Mouse (Mus musculus) midbrain, embryonic 13.5 days (tissue): ENCODE data around the gene Rasgef1b. TPM values are rescaled to one million over a fixed set of nuclear protein-coding genes. Genes with fewer than 3 reads are reported as not detected.
"Not testable (repeated sequence)": the region's sequence is repeated elsewhere in the genome, so short reads cannot be mapped to it uniquely, and the experiment has no call there.

ENCODE experiments used
- ATAC-seq: fragments of 200-750 bp; cut with Nextera tagmentation; 2 replicates; pipeline ENCODE4 v1.8.0; 2017; ENCODE audit warnings: mild to moderate bottlenecking, moderate TSS enrichment, moderate library complexity
- H3K27ac ChIP-seq: fragments of 300-500 bp; sonication (generic); 2 replicates; pipeline ENCODE4 v1.5.1; 2015; ENCODE audit warnings: inconsistent platforms, mild to moderate bottlenecking, moderate library complexity
- H3K27me3 ChIP-seq: fragments of 300-500 bp; sonication (generic); 2 replicates; pipeline ENCODE4 v1.6.1; 2015; ENCODE audit warnings: mild to moderate bottlenecking, inconsistent platforms
- H3K36me3 ChIP-seq: fragments of 300-500 bp; sonication (generic); 2 replicates; pipeline ENCODE4 v1.6.1; 2015; ENCODE audit warnings: mild to moderate bottlenecking, inconsistent platforms
- H3K4me1 ChIP-seq: fragments of 300-500 bp; sonication (generic); replicated peaks from 2 replicates; pipeline ENCODE4 v1.6.1; 2015; ENCODE audit warnings: inconsistent platforms
- H3K4me2 ChIP-seq: fragments of 300-500 bp; sonication (generic); replicated peaks from 2 replicates; pipeline ENCODE4 v1.6.1; 2015; ENCODE audit warnings: moderate library complexity, mild to moderate bottlenecking, inconsistent platforms
- H3K4me3 ChIP-seq: fragments of 300-500 bp; sonication (generic); replicated peaks from 2 replicates; pipeline ENCODE4 v1.5.1; 2015; ENCODE audit warnings: mild to moderate bottlenecking, inconsistent platforms
- H3K9ac ChIP-seq: fragments of 300-500 bp; sonication (generic); replicated peaks from 2 replicates; pipeline ENCODE4 v1.6.1; 2015; ENCODE audit warnings: mild to moderate bottlenecking, inconsistent platforms
- H3K9me3 ChIP-seq: fragments of 300-500 bp; sonication (generic); 2 replicates; pipeline ENCODE4 v1.6.1; 2016; ENCODE audit warnings: mild to moderate bottlenecking, inconsistent platforms
- whole genome bisulfite sequencing: fragments of 180-500 bp; shearing (Covaris S2); methylation state at CpG from one replicate; pipeline ENCODE4 v1.1.7; 2015; 5-methylcytosine and 5-hydroxymethylcytosine counted together
- polyA plus RNA-seq: library from polyadenylated mRNA; unstranded; fragments of >200 nt; fragmentation: Nextera tagmentation; extraction: Ambion mirVana; gene quantifications from 2 replicates; pipeline ENCODE4 v1.2.1, GENCODE M21; 2015

Rasgef1b gene
- polyA plus RNA-seq, 1 experiment from 2014 or later: 69.2 TPM

GRCm38 (mm10) chr5:99223869-99224498 lies 504.9 kb downstream of the Rasgef1b start:
- Histone ChIP-seq H3K4me3 (no peak overlapping the region), H3K9ac (no peak overlapping the region), H3K27me3 (no peaks in the 10 kb centered on the region), H3K27ac (no peak overlapping the region), H3K9me3 (no peaks in the 10 kb centered on the region), H3K4me2 (no peak overlapping the region), H3K36me3 (peaks cover 73% of the 10 kb centered on the region), H3K4me1 (no peaks in the 10 kb centered on the region; the same call in 1 of the 2 replicates)
- 67% methylated on average over 15 of the region's 15 CpGs for WGBS
- no peak for ATAC-seq

- 54% methylated on average over 5 of the region's 5 CpGs for WGBS
- H3K27ac ChIP-seq: no peak overlapping the region
- no peak overlapping the region for H3K4me3 ChIP-seq
- peaks cover 67% of the 10 kb centered on the region for H3K36me3 ChIP-seq
- no peak for ATAC-seq
- no peaks in the 10 kb centered on the region for H3K27me3 ChIP-seq
- H3K4me1 ChIP-seq: 0 out of 2 replicates have a peak, but pooled peaks cover 6% of the 10 kb centered on the region
- H3K9me3 ChIP-seq: no peaks in the 10 kb centered on the region
- no peak overlapping the region for H3K4me2 ChIP-seq
- no peak overlapping the region for H3K9ac ChIP-seq
Observed at GRCm38 (mm10) chr5:99218385-99218784, 510.5 kb downstream of the Rasgef1b start.

DNA sequence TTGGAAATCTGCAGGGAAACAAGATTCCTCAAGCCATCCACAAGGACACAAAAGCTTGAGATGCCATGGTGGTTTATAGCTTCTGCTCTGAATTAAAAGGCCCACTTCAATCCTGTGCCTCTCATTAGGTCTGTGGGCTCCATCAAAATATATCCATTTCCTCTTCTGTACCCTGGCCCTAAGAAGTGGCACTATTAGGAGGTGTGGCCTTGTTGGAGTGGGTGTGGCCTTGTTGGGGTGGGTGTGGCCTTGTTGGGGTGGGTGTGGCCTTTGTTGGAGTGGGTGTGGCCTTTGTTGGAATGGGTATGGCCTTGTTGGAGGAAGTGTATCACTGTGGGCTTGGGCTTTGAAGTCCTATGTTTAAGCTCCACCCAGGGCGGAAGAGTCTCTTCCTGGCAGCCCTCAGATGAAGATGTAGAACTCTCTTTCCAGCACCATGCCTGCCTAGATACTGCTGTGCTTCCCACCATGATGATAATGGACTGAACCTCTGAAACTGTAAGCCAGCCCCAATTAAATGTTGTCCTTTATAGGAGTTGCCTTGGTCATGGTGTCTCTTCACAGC lies 512.2 kb downstream of the Rasgef1b start:
- 0 out of 2 replicates have a peak, but pooled peaks have one; percentile 45 for ATAC-seq
- not testable (repeated sequence) for H3K9me3 ChIP-seq, H3K4me3 ChIP-seq, H3K9ac ChIP-seq, H3K4me1 ChIP-seq, H3K27me3 ChIP-seq, H3K27ac ChIP-seq, H3K4me2 ChIP-seq
- H3K36me3 ChIP-seq: peaks cover 52% of the 10 kb centered on the region
- WGBS: 100% methylated on average over 1 of the region's 1 CpGs

DNA sequence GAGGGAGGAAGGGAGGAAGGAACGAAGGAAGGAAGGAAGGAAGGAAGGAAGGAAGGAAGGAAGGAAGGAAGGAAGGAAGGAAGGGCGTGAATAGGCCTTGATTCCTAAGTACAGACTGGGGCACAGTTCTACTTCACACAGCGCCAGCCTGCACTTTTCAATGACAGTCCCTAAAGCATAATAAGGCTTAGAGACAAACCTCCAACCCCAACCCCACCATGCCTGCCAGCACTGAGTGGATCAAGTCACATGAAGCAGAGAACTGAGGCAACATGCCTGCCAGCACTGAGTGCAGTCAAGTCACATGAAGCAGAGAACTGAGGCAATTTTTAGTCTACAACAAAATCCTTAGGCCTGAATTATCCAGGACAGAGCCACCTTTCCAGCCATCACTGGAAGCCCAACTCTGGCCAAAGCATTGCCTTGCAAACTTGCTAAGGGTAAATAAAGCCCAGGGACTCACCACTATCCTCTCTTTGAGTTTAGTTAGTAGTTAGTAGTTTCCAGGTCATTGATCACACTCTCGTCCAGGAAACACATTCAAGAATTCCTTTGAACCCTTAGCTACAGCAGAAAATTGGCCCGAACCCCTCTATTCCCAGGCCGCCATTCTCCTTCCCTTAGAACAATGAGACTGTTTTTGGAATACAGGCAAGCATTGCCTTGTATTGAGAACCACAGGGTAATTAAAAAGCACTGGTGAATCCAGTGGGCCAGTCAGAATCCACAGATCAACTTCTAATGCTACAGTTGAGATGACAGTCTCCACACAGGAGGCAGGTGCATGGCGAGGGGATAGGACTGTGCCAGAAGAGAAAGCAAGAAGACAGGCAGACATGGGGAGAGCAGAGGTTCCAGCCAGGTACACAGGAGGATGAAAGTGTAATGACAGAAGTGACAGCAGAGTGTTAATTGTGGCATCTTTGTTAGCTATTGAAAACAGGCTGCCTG lies 513.4 kb downstream of the Rasgef1b start:
- Histone ChIP-seq H3K9ac (no peak overlapping the region), H3K27me3 (no peaks in the 10 kb centered on the region), H3K4me2 (no peak overlapping the region), H3K4me3 (no peak overlapping the region), H3K9me3 (no peaks in the 10 kb centered on the region), H3K4me1 (0 out of 2 replicates have a peak, but pooled peaks cover 6% of the 10 kb centered on the region), H3K36me3 (peaks cover 40% of the 10 kb centered on the region), H3K27ac (peak overlapping the region; percentile 33; the same call in 1 of the 2 replicates)
- ATAC-seq: peak; percentile 20; the same call in 1 of the 2 replicates
- 57% methylated on average over 7 of the region's 7 CpGs for WGBS

DNA sequence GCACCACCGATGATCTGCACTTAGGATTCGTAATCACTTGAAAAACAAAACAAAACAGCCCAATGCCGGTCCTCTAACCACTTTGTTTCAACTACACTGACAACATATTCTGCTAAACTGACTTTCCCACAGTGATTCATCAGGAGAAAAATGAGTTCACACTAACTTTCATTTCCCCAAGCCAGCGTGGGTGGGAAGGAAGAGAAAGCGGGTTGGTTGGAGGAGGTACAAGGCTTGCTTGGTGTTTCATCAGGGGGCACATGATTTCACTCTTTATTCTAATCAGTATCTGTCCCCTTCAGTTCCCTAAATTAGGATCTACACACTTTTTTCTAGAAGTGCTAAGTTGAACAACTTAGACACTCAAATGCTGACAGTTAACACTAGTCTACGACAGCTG lies 514.5 kb downstream of the Rasgef1b start:
- Histone ChIP-seq H3K36me3 (peaks cover 33% of the 10 kb centered on the region), H3K27me3 (no peaks in the 10 kb centered on the region), H3K9me3 (no peaks in the 10 kb centered on the region), H3K4me2 (no peak overlapping the region), H3K4me3 (no peak overlapping the region), H3K27ac (no peak overlapping the region), H3K9ac (no peak overlapping the region), H3K4me1 (0 out of 2 replicates have a peak, but pooled peaks cover 6% of the 10 kb centered on the region)
- WGBS: 93% methylated on average over 6 of the region's 6 CpGs
- no peak for ATAC-seq

- no peak for ATAC-seq
- no peaks in the 10 kb centered on the region for H3K9me3 ChIP-seq
- H3K9ac ChIP-seq: no peak overlapping the region
- H3K36me3 ChIP-seq: peaks cover 22% of the 10 kb centered on the region
- H3K4me1 ChIP-seq: 0 out of 2 replicates have a peak, but pooled peaks cover 6% of the 10 kb centered on the region
- H3K4me2 ChIP-seq: no peak overlapping the region
- no peaks in the 10 kb centered on the region for H3K27me3 ChIP-seq
- WGBS: 65% methylated on average over 6 of the region's 6 CpGs
- H3K4me3 ChIP-seq: no peak overlapping the region
- H3K27ac ChIP-seq: no peak overlapping the region
Observed at GRCm38 (mm10) chr5:99213211-99213610, 515.7 kb downstream of the Rasgef1b start.

DNA sequence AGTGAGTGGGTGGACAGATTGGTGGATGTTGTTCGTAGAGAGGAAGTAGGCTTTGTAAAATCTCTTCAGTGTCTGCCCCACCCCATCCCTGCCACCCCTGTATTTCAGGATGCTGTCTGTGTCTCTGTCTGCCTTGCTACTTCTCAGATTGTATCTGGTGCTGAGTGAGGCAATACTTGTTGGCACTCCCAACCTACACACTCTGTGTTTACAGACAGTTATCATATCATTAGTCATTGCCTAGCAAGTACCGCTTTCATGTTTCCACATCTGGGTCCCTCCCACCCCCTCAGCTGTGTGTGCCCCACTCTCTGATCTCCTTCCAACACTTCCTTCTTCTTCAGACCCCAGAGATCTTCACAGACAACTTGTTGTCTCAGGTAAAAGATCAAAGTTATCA lies 525.4 kb downstream of the Rasgef1b start:
- 92% methylated on average over 2 of the region's 2 CpGs for WGBS
- H3K27me3 ChIP-seq: peaks cover 14% of the 10 kb centered on the region; the same call in 1 of the 2 replicates
- no peak overlapping the region for H3K4me3 ChIP-seq
- no peaks in the 10 kb centered on the region for H3K4me1 ChIP-seq
- no peak overlapping the region for H3K9ac ChIP-seq
- no peaks in the 10 kb centered on the region for H3K36me3 ChIP-seq
- no peak overlapping the region for H3K27ac ChIP-seq
- ATAC-seq: no peak
- no peak overlapping the region for H3K4me2 ChIP-seq
- peaks cover 2% of the 10 kb centered on the region; the same call in 1 of the 2 replicates for H3K9me3 ChIP-seq

DNA sequence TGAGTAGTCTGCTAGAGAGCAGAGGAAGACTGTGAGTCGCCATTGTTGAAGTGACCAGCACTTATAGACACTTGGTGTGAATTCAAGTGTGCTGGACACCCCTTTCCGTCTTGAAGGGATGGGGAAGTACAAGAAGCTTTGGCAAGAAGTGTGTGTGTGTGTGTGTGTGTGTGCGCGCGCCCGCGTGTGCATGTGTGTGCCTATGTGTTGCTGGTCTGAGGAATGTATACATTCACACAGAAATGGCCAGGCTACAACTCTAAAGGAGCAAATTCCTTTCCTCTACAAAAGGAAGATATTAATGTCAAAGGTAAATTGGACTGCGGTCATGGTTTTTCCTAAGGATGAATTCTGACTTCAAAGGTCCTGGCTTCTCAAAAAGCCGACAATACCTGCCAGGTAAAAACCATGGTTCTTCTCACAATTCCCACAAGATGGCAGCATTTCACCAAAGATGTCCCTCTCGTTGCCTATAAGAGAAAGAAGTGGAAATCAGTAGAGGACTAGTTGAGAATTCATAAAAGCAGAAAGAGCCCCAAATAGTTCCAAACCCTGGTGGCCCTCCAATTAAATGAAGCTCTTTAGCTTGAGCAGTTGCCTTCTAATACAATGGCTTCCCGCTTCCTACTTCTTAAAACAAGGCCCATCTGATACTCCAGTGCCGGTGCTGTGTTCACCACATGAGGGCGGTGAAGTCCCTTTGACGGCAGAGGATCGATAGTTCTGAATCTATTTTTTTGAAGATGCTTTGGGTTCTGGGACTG lies 526.6 kb downstream of the Rasgef1b start:
- no peak overlapping the region for H3K27ac ChIP-seq
- peak; percentile 68 for ATAC-seq
- no peaks in the 10 kb centered on the region for H3K4me1 ChIP-seq
- no peak overlapping the region for H3K4me3 ChIP-seq
- peaks cover 14% of the 10 kb centered on the region; the same call in 1 of the 2 replicates for H3K27me3 ChIP-seq
- no peak overlapping the region; the same call in 1 of the 2 replicates for H3K4me2 ChIP-seq
- 59% methylated on average over 15 of the region's 15 CpGs for WGBS
- no peaks in the 10 kb centered on the region for H3K36me3 ChIP-seq
- H3K9ac ChIP-seq: no peak overlapping the region
- peaks cover 2% of the 10 kb centered on the region; the same call in 1 of the 2 replicates for H3K9me3 ChIP-seq

GRCm38 (mm10) chr5:99195436-99195835 lies 533.4 kb downstream of the Rasgef1b start:
- Histone ChIP-seq H3K4me2 (no peak overlapping the region), H3K36me3 (no peaks in the 10 kb centered on the region), H3K9me3 (peaks cover 2% of the 10 kb centered on the region; the same call in 1 of the 2 replicates), H3K27me3 (no peaks in the 10 kb centered on the region), H3K4me3 (no peak overlapping the region), H3K27ac (no peak overlapping the region), H3K4me1 (no peaks in the 10 kb centered on the region), H3K9ac (no peak overlapping the region)
- 92% methylated on average over 5 of the region's 5 CpGs for WGBS
- ATAC-seq: no peak

DNA sequence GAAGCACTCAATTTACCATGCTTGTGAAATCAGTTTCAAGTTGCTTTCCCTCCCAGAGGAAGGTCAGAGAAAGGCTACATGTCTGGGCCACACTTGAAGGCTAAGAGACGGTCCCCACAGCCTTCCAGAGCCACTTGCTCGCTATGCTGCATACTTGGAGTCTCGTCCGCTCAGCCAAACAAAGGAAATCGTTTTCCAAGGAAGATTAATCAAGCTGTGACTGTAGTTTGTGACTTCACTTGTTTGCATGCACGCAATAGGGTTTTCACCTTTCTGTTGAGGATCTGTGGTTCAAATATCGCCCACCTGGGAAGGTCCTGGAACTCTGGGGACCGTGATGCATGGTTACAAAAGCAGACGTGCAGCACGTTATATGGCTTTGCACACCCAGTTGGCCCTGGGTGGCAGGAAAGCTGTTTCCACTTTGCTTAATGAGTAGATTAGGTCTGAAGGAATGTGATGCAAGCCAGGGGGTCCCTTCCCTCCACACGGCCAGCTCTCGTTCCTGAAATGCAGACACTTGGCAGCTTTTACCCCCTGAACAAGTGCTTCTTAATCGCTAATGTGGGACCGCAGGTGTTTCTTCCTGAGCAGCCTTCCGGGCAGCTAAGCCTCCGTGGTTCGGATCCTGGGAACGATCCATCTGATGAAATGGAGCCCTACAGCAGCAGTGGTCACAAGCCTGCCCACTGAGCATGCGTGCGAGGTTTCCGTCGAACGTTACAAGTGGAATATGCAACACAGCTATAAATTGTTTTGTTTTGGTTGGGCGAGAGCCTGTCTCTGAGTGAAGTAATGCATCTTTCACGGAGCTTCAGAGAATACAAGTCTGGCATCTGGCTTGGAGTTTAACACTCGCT lies 537.7 kb downstream of the Rasgef1b start:
- H3K9ac ChIP-seq: no peak overlapping the region
- 67% methylated on average over 26 of the region's 26 CpGs for WGBS
- no peak overlapping the region for H3K27ac ChIP-seq
- no peak for ATAC-seq
- no peaks in the 10 kb centered on the region for H3K9me3 ChIP-seq
- H3K4me2 ChIP-seq: no peak overlapping the region
- H3K27me3 ChIP-seq: no peaks in the 10 kb centered on the region
- no peaks in the 10 kb centered on the region for H3K4me1 ChIP-seq
- H3K36me3 ChIP-seq: no peaks in the 10 kb centered on the region
- H3K4me3 ChIP-seq: no peak overlapping the region

DNA sequence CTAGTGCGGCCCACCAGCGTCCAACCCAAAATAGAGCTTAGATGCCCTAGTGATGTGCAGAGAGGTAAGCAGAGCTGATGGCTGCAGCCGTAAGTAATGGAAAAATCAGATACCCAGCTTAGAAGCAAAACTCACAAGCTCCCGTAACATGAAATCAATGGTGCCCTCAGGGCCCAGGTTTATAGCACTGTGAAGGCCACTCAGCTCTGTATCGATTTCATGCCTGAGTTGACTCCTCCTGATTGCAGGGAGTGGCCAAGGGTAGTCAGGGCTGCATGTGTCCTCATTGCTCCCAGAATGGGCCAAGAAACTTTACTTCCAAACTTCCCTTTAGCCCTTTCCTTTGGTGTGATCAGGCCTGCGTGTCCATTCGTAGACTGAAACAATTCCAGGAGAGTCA lies 545.2 kb downstream of the Rasgef1b start:
- Histone ChIP-seq H3K4me1 (no peaks in the 10 kb centered on the region), H3K4me2 (no peak overlapping the region), H3K27me3 (no peaks in the 10 kb centered on the region), H3K4me3 (no peak overlapping the region), H3K27ac (no peak overlapping the region), H3K9me3 (no peaks in the 10 kb centered on the region), H3K36me3 (no peaks in the 10 kb centered on the region), H3K9ac (no peak overlapping the region)
- ATAC-seq: no peak
- WGBS: 93% methylated on average over 7 of the region's 7 CpGs
